Mouse (Mus musculus): Measurements from ENCODE around the gene Fn1.

- no peak for TF ChIP-seq CTCF (IDR thresholded peaks at IDR 0.05; ENCODE audit: extremely low read depth, insufficient read depth, insufficient read length, insufficient replicate concordance)
- no peak for TF ChIP-seq POLR2A (IDR thresholded peaks at IDR 0.05; ENCODE audit: low read depth, low read length)
Measured at GRCm38 (mm10) chr1:71681306-71681705, 28.3 kb upstream of the Fn1 start.

Data from spleen, adult 2 months (tissue).